19 mouse cellular contexts compared by ENCODE assay signal in genomic region chr1:25057212-25057611, GRCm38 (mm10).
A peak's percentile ranks its signal among the peaks of the same experiment; 100 is the strongest.
DNase-seq lines count a peak whose midpoint lies in the region; ATAC-seq and TF ChIP-seq lines count a peak whose summit lies in the region.
"Had no signal": no experiment of that assay in that cellular context is flagged by ENCODE, and none has a peak within 500 bp of the region (broad histone marks: within the 10 kb centered on the region; RNA-seq: fewer than 3 reads in every experiment).

No protein-coding gene starts in this region.

- H3K9me3 ChIP-seq in forebrain, embryonic 14.5 days (replicated peaks; ENCODE audit: control insufficient read depth, low read length): no peaks in the 10 kb centered on the region
- H3K9me3 ChIP-seq in forebrain, embryonic 10.5 days: no peaks in the 10 kb centered on the region
- no peaks in the 10 kb centered on the region for H3K9me3 ChIP-seq in hindbrain, embryonic 16.5 days (ENCODE audit: control insufficient read depth, low read length)
- H3K9me3 ChIP-seq in hindbrain, embryonic 14.5 days (ENCODE audit: control insufficient read depth, low read length): no peaks in the 10 kb centered on the region
- H3K9me3 ChIP-seq in midbrain, embryonic 16.5 days (replicated peaks; ENCODE audit: control insufficient read depth, low read length, poor library complexity, severe bottlenecking): no peaks in the 10 kb centered on the region
- H3K9me3 ChIP-seq in midbrain, postnatal 0 days (ENCODE audit: low read length): no peaks in the 10 kb centered on the region
- H3K9me3 ChIP-seq: embryonic facial prominence, embryonic 13.5 days; heart, embryonic 12.5 days; hindbrain, embryonic 10.5 days; hindbrain, embryonic 15.5 days had no signal

- H3K4me3 ChIP-seq in forebrain, embryonic 14.5 days (ENCODE audit: low read depth, low read length): no peak overlapping the region
- no peak overlapping the region for H3K4me3 ChIP-seq in forebrain, embryonic 10.5 days
- no peak overlapping the region for H3K4me3 ChIP-seq in hindbrain, embryonic 16.5 days (ENCODE audit: low read length)
- no peak overlapping the region for H3K4me3 ChIP-seq in hindbrain, embryonic 14.5 days (replicated peaks; ENCODE audit: low read length)
- no peak overlapping the region for H3K4me3 ChIP-seq in midbrain, embryonic 16.5 days (ENCODE audit: low read depth, low read length)
- no peak overlapping the region for H3K4me3 ChIP-seq in midbrain, postnatal 0 days (ENCODE audit: low read depth, low read length)
- H3K4me3 ChIP-seq: embryonic facial prominence, embryonic 13.5 days; gastrocnemius, adult 2 months; heart, embryonic 12.5 days; hindbrain, embryonic 10.5 days; hindbrain, embryonic 15.5 days had no signal

- H3K4me1 ChIP-seq in forebrain, embryonic 14.5 days (ENCODE audit: control insufficient read depth, insufficient read depth, low read length): peaks cover 2% of the 10 kb centered on the region; the same call in 1 of the 2 replicates
- no peaks in the 10 kb centered on the region for H3K4me1 ChIP-seq in forebrain, embryonic 10.5 days
- H3K4me1 ChIP-seq in hindbrain, embryonic 16.5 days (ENCODE audit: control insufficient read depth, insufficient read depth, low read depth, low read length): no peaks in the 10 kb centered on the region
- no peaks in the 10 kb centered on the region for H3K4me1 ChIP-seq in hindbrain, embryonic 14.5 days (replicated peaks; ENCODE audit: control insufficient read depth, insufficient read depth, low read length)
- H3K4me1 ChIP-seq in midbrain, embryonic 16.5 days (ENCODE audit: control insufficient read depth, insufficient read depth, low read length): no peaks in the 10 kb centered on the region
- H3K4me1 ChIP-seq in midbrain, postnatal 0 days (ENCODE audit: insufficient read depth, low read length): no peaks in the 10 kb centered on the region
- H3K4me1 ChIP-seq: embryonic facial prominence, embryonic 13.5 days; heart, embryonic 12.5 days; hindbrain, embryonic 10.5 days; hindbrain, embryonic 15.5 days had no signal

- DNase-seq in forebrain, embryonic 14.5 days (ENCODE audit: low spot score): peak; percentile 25
- DNase-seq in forebrain, embryonic 10.5 days (ENCODE audit: extremely low spot score, low spot score): no peak
- no peak for DNase-seq in hindbrain, embryonic 14.5 days (ENCODE audit: low spot score)
- DNase-seq in midbrain, postnatal 0 days (ENCODE audit: low spot score): no peak
- DNase-seq: adrenal gland, postnatal 14 days; embryo, embryonic 11 days; gastrocnemius, adult 2 months; gastrocnemius, postnatal 25 days had no signal

- no peaks in the 10 kb centered on the region for H3K27me3 ChIP-seq in forebrain, embryonic 14.5 days (replicated peaks; ENCODE audit: control insufficient read depth, insufficient read depth, low read length)
- H3K27me3 ChIP-seq in forebrain, embryonic 10.5 days (ENCODE audit: poor library complexity, severe bottlenecking): no peaks in the 10 kb centered on the region
- no peaks in the 10 kb centered on the region for H3K27me3 ChIP-seq in hindbrain, embryonic 16.5 days (replicated peaks; ENCODE audit: control insufficient read depth, insufficient read depth, low read length)
- H3K27me3 ChIP-seq in hindbrain, embryonic 14.5 days (ENCODE audit: control insufficient read depth, insufficient read depth, low read length): no peaks in the 10 kb centered on the region
- H3K27me3 ChIP-seq in midbrain, embryonic 16.5 days (ENCODE audit: control insufficient read depth, insufficient read depth, low read depth, low read length): no peaks in the 10 kb centered on the region
- H3K27me3 ChIP-seq in midbrain, postnatal 0 days (ENCODE audit: insufficient read depth, low read length): no peaks in the 10 kb centered on the region
- H3K27me3 ChIP-seq: CH12.LX; embryonic facial prominence, embryonic 13.5 days; heart, embryonic 12.5 days; hindbrain, embryonic 15.5 days; Patski had no signal

- no peak for TF ChIP-seq CTCF in midbrain, postnatal 0 days (IDR thresholded peaks at IDR 0.05)

- H3K4me2 ChIP-seq in forebrain, embryonic 14.5 days (ENCODE audit: low read length): no peak overlapping the region
- H3K4me2 ChIP-seq in hindbrain, embryonic 16.5 days (ENCODE audit: low read length): no peak overlapping the region
- H3K4me2 ChIP-seq in hindbrain, embryonic 14.5 days (replicated peaks): no peak overlapping the region
- H3K4me2 ChIP-seq in midbrain, embryonic 16.5 days (ENCODE audit: low read length): no peak overlapping the region
- H3K4me2 ChIP-seq in midbrain, postnatal 0 days (ENCODE audit: low read depth, low read length, poor library complexity, severe bottlenecking): no peak overlapping the region
- H3K4me2 ChIP-seq: embryonic facial prominence, embryonic 13.5 days; heart, embryonic 12.5 days; hindbrain, embryonic 15.5 days had no signal

- ATAC-seq in forebrain, embryonic 14.5 days: peak; percentile 40; the same call in 1 of the 2 replicates
- peak; percentile 37; the same call in 1 of the 2 replicates for ATAC-seq in hindbrain, embryonic 16.5 days
- no peak for ATAC-seq in hindbrain, embryonic 14.5 days (ENCODE audit: low FRiP score)
- ATAC-seq in midbrain, embryonic 16.5 days: no peak
- ATAC-seq in midbrain, postnatal 0 days (ENCODE audit: low FRiP score): no peak
- ATAC-seq: activated CD4-positive, CD25-positive, alpha-beta regulatory T cell, adult 4 months; inflammation-experienced regulatory T-cells, adult 6 months; intestine, postnatal 0 days; Patski had no signal

- H3K36me3 ChIP-seq in forebrain, embryonic 14.5 days (ENCODE audit: control insufficient read depth, insufficient read depth, low read length): no peaks in the 10 kb centered on the region
- no peaks in the 10 kb centered on the region for H3K36me3 ChIP-seq in forebrain, embryonic 10.5 days (replicated peaks)
- H3K36me3 ChIP-seq in hindbrain, embryonic 16.5 days (ENCODE audit: control insufficient read depth, insufficient read depth, low read length): no peaks in the 10 kb centered on the region
- no peaks in the 10 kb centered on the region for H3K36me3 ChIP-seq in hindbrain, embryonic 14.5 days (replicated peaks; ENCODE audit: control insufficient read depth, insufficient read depth)
- no peaks in the 10 kb centered on the region for H3K36me3 ChIP-seq in midbrain, embryonic 16.5 days (ENCODE audit: control insufficient read depth, insufficient read depth, low read length)
- no peaks in the 10 kb centered on the region for H3K36me3 ChIP-seq in midbrain, postnatal 0 days (ENCODE audit: insufficient read depth, low read length)
- H3K36me3 ChIP-seq: embryonic facial prominence, embryonic 13.5 days; heart, embryonic 12.5 days; hindbrain, embryonic 10.5 days; hindbrain, embryonic 15.5 days had no signal

- no peak overlapping the region for H3K27ac ChIP-seq in forebrain, embryonic 14.5 days (ENCODE audit: low read depth, low read length)
- no peak overlapping the region for H3K27ac ChIP-seq in forebrain, embryonic 10.5 days
- H3K27ac ChIP-seq in hindbrain, embryonic 16.5 days (ENCODE audit: low read depth, low read length): no peak overlapping the region
- no peak overlapping the region for H3K27ac ChIP-seq in hindbrain, embryonic 14.5 days
- 0 out of 2 replicates have a peak overlapping the region, but pooled peaks have one; percentile 28 for H3K27ac ChIP-seq in midbrain, embryonic 16.5 days (ENCODE audit: low read length)
- no peak overlapping the region for H3K27ac ChIP-seq in midbrain, postnatal 0 days (ENCODE audit: low read depth, low read length)
- H3K27ac ChIP-seq: embryonic facial prominence, embryonic 13.5 days; gastrocnemius, adult 2 months; hindbrain, embryonic 10.5 days; hindbrain, embryonic 15.5 days had no signal

- no peak overlapping the region for H3K9ac ChIP-seq in forebrain, embryonic 14.5 days (ENCODE audit: low read length)
- H3K9ac ChIP-seq in hindbrain, embryonic 16.5 days (ENCODE audit: low read depth, low read length): no peak overlapping the region
- no peak overlapping the region for H3K9ac ChIP-seq in hindbrain, embryonic 14.5 days
- no peak overlapping the region for H3K9ac ChIP-seq in midbrain, embryonic 16.5 days (ENCODE audit: low read depth, low read length)
- H3K9ac ChIP-seq in midbrain, postnatal 0 days (replicated peaks; ENCODE audit: low read length, poor library complexity, severe bottlenecking): no peak overlapping the region
- H3K9ac ChIP-seq: embryonic facial prominence, embryonic 13.5 days; heart, embryonic 12.5 days; hindbrain, embryonic 15.5 days had no signal

- 83% methylated on average over 6 of the region's 6 CpGs for WGBS in forebrain, embryonic 14.5 days
- WGBS in forebrain, embryonic 10.5 days: 90% methylated on average over 6 of the region's 6 CpGs
- WGBS in hindbrain, embryonic 16.5 days: 78% methylated on average over 6 of the region's 6 CpGs
- WGBS in hindbrain, embryonic 14.5 days: 80% methylated on average over 6 of the region's 6 CpGs
- 82% methylated on average over 6 of the region's 6 CpGs for WGBS in midbrain, embryonic 16.5 days
- WGBS in midbrain, postnatal 0 days: 73% methylated on average over 6 of the region's 6 CpGs

Comparison
In these comparisons a context has a peak if more than half of its experiments do, and no peak if none do; other contexts are left out.
1. ATAC-seq: peak in forebrain, embryonic 14.5 days (single experiment) and hindbrain, embryonic 16.5 days (single experiment); none in hindbrain, embryonic 14.5 days (single experiment), midbrain, embryonic 16.5 days (single experiment) and midbrain, postnatal 0 days (single experiment).